Mouse (Mus musculus) duodenum, adult 2 months (tissue): ENCODE results near the gene Pitpnc1. TPM values are rescaled to one million over a fixed set of nuclear protein-coding genes. Genes with fewer than 3 reads are reported as not detected.

ENCODE experiments used
- polyA plus RNA-seq: library from polyadenylated mRNA; depleted of rRNA; stranded (reverse); fragments of >200 nt; gene quantifications from 2 replicates; pipeline ENCODE4 v1.2.3, GENCODE M21; 2012; ENCODE audit warnings: low replicate concordance; rRNA removed

The Pitpnc1 gene
- 0.94 and 1.2 TPM in 2 replicates for polyA plus RNA-seq

GRCm38 (mm10) chr11:107470521-107471041 lies at the start of gene Pitpnc1:
Gene Pitpnc1, minus strand, starts transcription at chr11:107470699.

DNA sequence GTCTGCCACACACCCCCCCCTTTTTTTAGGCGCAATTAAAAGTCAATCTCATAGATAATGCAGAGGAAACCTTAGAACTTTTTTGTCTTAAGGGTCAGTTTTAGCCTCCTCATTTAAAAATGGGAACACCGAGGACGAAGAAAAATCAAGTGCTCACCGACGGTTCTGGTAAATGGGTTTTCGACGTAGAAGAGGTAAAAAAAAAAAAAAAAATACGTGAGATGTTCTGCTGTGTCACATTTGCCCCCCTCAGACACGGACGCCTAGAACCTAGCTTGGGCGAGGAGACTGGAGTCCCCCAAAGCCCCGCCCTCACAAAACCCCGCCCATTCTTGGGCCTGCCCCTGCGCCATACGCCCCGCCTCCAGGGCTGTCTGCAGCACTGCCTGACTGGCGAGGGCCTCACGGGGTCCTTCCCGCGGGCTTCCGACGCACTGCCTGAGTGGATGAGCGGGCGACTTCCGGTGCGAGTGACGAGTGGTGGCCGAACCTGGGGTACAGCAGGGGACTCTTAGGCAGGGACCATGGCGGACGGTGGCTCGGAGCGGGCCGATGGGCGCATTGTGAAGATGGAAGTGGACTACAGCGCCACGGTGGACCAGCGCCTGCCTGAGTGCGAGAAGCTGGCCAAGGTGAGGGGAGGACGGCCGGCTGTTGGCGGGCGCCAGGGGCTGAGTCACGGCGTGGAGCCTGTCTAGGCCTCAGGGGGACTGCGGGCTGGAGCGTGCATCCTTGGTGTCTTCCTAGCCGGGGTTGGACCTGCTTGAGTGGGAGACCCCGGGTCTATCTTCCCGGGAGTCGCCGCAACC lies 8.8 kb upstream of the Pitpnc1 start, which contains the start of gene Psmd12:
TSS of gene Psmd12 (plus strand) at position 432 of the 809 bp plus-strand sequence.

GRCm38 (mm10) chr11:107188565-107189552 lies 281.6 kb downstream of the Pitpnc1 start, which contains the start of gene Nol11:
Gene Nol11, minus strand, starts transcription at chr11:107189381.

Other genes starting within 250 kb of the Pitpnc1 start
- 1.5 and 2.1 TPM in 2 replicates for gene Psmd12, start 8.8 kb upstream of the Pitpnc1 start, polyA plus RNA-seq
- 15.6 and 19.8 TPM in 2 replicates for gene Helz, start 77.2 kb upstream of the Pitpnc1 start, polyA plus RNA-seq
- gene Cacng1, start 245.8 kb upstream of the Pitpnc1 start, polyA plus RNA-seq = not detected in 2 replicates